Mouse (Mus musculus) small intestine, adult 2 months (tissue): Measurements from ENCODE around the gene Cep131.

Experiments
- CTCF ChIP-seq: fragments of 200-500 bp; IDR thresholded peaks from 2 replicates; pipeline ENCODE4 v1.5.1; 2012; ENCODE audit warnings: low read depth, mild to moderate bottlenecking, control low read depth, inconsistent platforms, low read length, moderate library complexity, mixed read lengths; ENCODE audit not compliant: insufficient replicate concordance, insufficient read length; ENCODE audit errors: extremely low read depth
- POLR2A ChIP-seq: fragments of 200-500 bp; IDR thresholded peaks from 2 replicates; pipeline ENCODE4 v1.6.1; 2012; ENCODE audit warnings: low read depth, mild to moderate bottlenecking, control low read depth, inconsistent platforms, low read length, moderate library complexity

GRCm38 (mm10) chr11:120085891-120086627 is 568 bp downstream of the Cep131 start:
- TF ChIP-seq CTCF (no peak), POLR2A (no peak)
